Mouse (Mus musculus): ENCODE data around the gene Msantd3. TPM values are rescaled to one million over a fixed set of nuclear protein-coding genes. Genes with fewer than 3 reads are reported as not detected.

Gene Msantd3
- total RNA-seq, 1 experiment, result 41.7 TPM

DNA sequence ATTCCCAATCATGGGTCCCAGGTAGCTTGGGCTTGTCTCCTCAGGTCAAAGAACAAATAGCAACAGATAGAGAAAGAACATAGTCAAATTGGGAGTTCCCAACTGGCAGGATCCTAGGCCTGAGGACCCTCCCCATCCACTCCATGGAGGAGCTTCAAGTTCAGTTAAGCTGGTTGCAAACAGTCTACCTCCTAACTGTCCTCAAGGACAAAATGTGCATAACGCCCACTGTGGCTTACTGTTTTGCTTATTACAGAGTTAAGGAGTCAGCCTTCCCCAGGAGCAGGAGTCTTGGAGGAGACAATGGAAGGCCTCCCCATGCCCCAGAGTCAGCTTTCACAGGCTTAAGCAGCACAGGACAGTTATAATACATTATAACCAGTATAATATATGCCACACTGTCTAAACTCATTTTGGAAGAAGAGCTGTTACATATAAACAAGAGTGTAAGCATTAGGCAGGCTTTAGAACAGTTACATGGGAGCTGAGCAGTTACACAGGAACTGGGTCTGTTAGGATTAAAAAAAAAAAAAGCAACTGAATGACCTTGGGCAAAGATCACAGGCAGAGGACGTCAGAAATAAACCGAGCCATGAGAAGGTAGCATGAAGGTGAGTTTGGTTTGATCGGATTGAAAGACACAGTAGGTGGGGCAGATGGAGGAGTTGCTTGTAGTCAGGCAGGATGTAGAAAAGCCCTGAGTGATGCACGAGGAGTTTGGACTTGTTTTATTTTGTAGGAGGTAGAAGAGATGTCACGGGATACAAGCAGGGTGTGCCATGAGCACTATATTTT is 3.5 kb downstream of the Msantd3 start:
- 0 out of 4 replicates have a peak overlapping the region, but pooled peaks of 1 of the 2 experiments have one; percentile 1 for H3K4me3 ChIP-seq (ENCODE audit: insufficient read depth in 1 of 2, low read depth in 1 of 2, low read length in 2 of 2, poor library complexity in 1 of 2, severe bottlenecking in 1 of 2)
- in situ Hi-C loops (cut with MboI; ENCODE audit: low sequenced_read_pairs in 2 of 2, unreplicated experiment in 2 of 2), result no loop called here
- H3K4me1 ChIP-seq (ENCODE audit: control insufficient read depth in 2 of 2, insufficient read depth in 2 of 2, low read length in 2 of 2, poor library complexity in 1 of 2), result peaks cover 30 to 33% of the 10 kb centered on the region in 2 experiments
- TF ChIP-seq CHD2 (IDR thresholded peaks at IDR 0.05; ENCODE audit: low read depth, low read length), result no peak
- no peak for TF ChIP-seq HCFC1 (IDR thresholded peaks at IDR 0.05; ENCODE audit: borderline replicate concordance, insufficient read depth, low read length)
- TF ChIP-seq MAFK (IDR thresholded peaks at IDR 0.05; ENCODE audit: insufficient read depth, low read depth, low read length), result no peak
- peak; percentile 84 for TF ChIP-seq ZNF384 (IDR thresholded peaks at IDR 0.05; ENCODE audit: low read depth, low read length)
- peak overlapping the region; percentile 17; the same call in 1 of the 2 replicates for H3K27ac ChIP-seq (ENCODE audit: insufficient read depth, low read depth, low read length, poor library complexity, severe bottlenecking)
- H3K36me3 ChIP-seq (ENCODE audit: control insufficient read depth, insufficient read depth, low read length, poor library complexity, severe bottlenecking), result no peaks in the 10 kb centered on the region; the same call in 1 of the 2 replicates
- no peak overlapping the region for H3K9ac ChIP-seq (ENCODE audit: insufficient read depth, low read depth, low read length, poor library complexity, severe bottlenecking)
- no peaks in the 10 kb centered on the region for H3K9me3 ChIP-seq (ENCODE audit: control insufficient read depth, insufficient read depth, low read depth, low read length)
- DNase-seq (ENCODE audit: low read depth, low spot score), result no peak

DNA sequence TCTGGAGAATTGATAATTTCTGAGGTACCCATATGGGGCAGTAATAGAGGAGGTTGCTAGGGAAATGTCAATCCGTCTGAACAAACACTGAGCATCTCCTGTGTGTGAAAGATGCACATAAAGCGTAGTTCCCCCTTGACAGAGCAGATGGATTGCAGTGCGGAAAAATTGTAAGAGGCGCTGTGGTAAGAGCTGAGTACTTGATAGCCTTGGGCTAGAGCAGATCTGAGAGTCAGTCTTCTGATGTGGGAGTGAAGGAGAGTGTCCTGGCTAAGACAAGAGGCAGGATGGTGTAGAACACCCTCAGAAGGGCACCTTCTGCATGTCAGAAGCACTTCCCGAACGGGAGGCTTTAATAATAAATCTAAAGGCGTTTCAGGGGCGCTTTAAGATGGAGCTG is 4.4 kb downstream of the Msantd3 start:
- in situ Hi-C loops (cut with MboI; ENCODE audit: low sequenced_read_pairs in 2 of 2, unreplicated experiment in 2 of 2), result no loop called here
- no peak overlapping the region for H3K27ac ChIP-seq (ENCODE audit: insufficient read depth, low read depth, low read length, poor library complexity, severe bottlenecking)

DNA sequence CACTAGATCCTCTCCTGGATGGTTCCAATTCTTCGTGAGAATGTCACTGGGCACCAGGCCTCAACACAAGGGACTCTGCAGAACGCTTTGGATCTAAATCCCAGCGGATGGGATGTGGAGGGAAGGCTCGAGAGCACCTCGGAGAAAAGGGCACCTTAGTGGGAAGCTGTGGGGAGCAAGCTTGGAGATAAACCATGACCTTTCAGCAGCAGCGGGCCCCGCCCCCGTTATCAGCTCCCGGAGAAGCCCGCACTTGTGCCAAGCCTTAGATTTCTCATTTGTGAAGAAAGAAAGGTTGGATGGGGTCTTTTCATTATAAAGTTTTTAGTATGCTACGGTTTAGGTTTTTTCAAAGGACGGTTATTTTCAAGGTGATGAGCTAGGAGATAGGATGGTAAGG is 6.2 kb downstream of the Msantd3 start:
- Histone ChIP-seq H3K4me1 (ENCODE audit: control insufficient read depth in 2 of 2, insufficient read depth in 2 of 2, low read length in 2 of 2, poor library complexity in 1 of 2) (peaks cover 30 to 31% of the 10 kb centered on the region in 2 experiments), H3K9me3 (ENCODE audit: control insufficient read depth, insufficient read depth, low read depth, low read length) (no peaks in the 10 kb centered on the region), H3K27ac (ENCODE audit: insufficient read depth, low read depth, low read length, poor library complexity, severe bottlenecking) (no peak overlapping the region), H3K9ac (ENCODE audit: insufficient read depth, low read depth, low read length, poor library complexity, severe bottlenecking) (no peak overlapping the region), H3K36me3 (ENCODE audit: control insufficient read depth, insufficient read depth, low read length, poor library complexity, severe bottlenecking) (peaks cover 2% of the 10 kb centered on the region; the same call in 1 of the 2 replicates), H3K4me3 (ENCODE audit: insufficient read depth in 1 of 2, low read depth in 1 of 2, low read length in 2 of 2, poor library complexity in 1 of 2, severe bottlenecking in 1 of 2) (no peak overlapping the region)
- TF ChIP-seq MAFK (IDR thresholded peaks at IDR 0.05; ENCODE audit: insufficient read depth, low read depth, low read length) (no peak), ZNF384 (IDR thresholded peaks at IDR 0.05; ENCODE audit: low read depth, low read length) (no peak), ZC3H11A (IDR thresholded peaks at IDR 0.05; ENCODE audit: borderline replicate concordance, low read depth, low read length) (no peak), HCFC1 (IDR thresholded peaks at IDR 0.05; ENCODE audit: borderline replicate concordance, insufficient read depth, low read length) (no peak), CHD2 (IDR thresholded peaks at IDR 0.05; ENCODE audit: low read depth, low read length) (no peak)
- DNase-seq (ENCODE audit: low read depth, low spot score), result no peak
- in situ Hi-C loops (cut with MboI; ENCODE audit: low sequenced_read_pairs in 2 of 2, unreplicated experiment in 2 of 2), result no loop called here

More for the DNA sequence above, 4.4 kb downstream of the Msantd3 start:
- H3K9ac ChIP-seq (ENCODE audit: insufficient read depth, low read depth, low read length, poor library complexity, severe bottlenecking), result no peak overlapping the region
- peaks cover 2% of the 10 kb centered on the region; the same call in 1 of the 2 replicates for H3K36me3 ChIP-seq (ENCODE audit: control insufficient read depth, insufficient read depth, low read length, poor library complexity, severe bottlenecking)
- no peak for TF ChIP-seq ZC3H11A (IDR thresholded peaks at IDR 0.05; ENCODE audit: borderline replicate concordance, low read depth, low read length)
- no peak for TF ChIP-seq CHD2 (IDR thresholded peaks at IDR 0.05; ENCODE audit: low read depth, low read length)
- TF ChIP-seq HCFC1 (IDR thresholded peaks at IDR 0.05; ENCODE audit: borderline replicate concordance, insufficient read depth, low read length), result no peak
- no peak for TF ChIP-seq MAFK (IDR thresholded peaks at IDR 0.05; ENCODE audit: insufficient read depth, low read depth, low read length)
- TF ChIP-seq ZNF384 (IDR thresholded peaks at IDR 0.05; ENCODE audit: low read depth, low read length), result no peak
- no peak for DNase-seq (ENCODE audit: low read depth, low spot score)
- no peak overlapping the region for H3K4me3 ChIP-seq (ENCODE audit: insufficient read depth in 1 of 2, low read depth in 1 of 2, low read length in 2 of 2, poor library complexity in 1 of 2, severe bottlenecking in 1 of 2)
- H3K9me3 ChIP-seq (ENCODE audit: control insufficient read depth, insufficient read depth, low read depth, low read length), result no peaks in the 10 kb centered on the region
- H3K4me1 ChIP-seq (ENCODE audit: control insufficient read depth in 2 of 2, insufficient read depth in 2 of 2, low read length in 2 of 2, poor library complexity in 1 of 2), result peaks cover 30 to 33% of the 10 kb centered on the region in 2 experiments

DNA sequence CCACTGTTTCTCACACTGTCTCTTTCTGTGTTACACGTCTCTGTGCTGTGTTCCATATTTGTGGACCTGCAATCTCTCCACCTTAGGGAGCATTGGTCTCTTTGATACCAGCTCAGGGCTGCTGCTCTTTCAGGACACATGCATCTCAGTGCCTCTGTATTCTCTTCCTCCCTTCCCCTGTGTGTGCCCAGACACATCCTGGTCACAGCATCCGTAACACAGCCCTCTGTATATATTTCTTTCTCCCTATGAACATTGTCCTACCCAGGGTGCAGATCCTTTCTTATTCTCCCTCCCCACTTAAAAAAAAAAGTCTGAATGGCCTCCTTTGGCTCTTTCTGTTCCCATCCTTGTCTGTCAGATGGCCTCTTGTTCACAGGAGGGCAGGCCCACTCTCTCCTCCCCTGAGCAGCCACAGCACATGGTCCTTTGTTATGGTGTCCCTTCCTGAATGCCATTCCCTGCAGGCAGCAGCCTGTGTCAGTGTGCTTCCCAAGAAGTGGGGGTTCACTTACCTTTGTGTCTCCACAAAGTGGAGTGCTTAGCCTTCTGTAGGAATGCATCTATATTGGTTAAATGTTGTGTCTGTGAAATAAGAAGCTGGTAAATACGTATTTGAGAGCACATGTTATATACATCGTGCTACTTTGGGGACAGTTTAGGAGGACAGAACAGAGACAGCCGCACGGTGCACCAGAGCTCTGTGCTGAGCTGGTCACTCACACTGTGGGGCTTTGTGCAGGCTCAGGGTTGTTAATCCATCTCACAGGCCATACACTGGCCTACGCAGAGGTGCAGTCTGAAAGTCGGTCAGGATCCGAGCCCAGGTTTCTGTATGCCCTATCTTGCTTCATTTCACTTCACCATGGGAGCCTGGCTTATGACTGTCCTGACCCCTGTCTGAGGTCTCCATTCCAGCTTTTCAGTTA is 7.1 kb downstream of the Msantd3 start:
- no peak overlapping the region for H3K27ac ChIP-seq (ENCODE audit: insufficient read depth, low read depth, low read length, poor library complexity, severe bottlenecking)
- DNase-seq (ENCODE audit: low read depth, low spot score), result no peak
- no peak for TF ChIP-seq CHD2 (IDR thresholded peaks at IDR 0.05; ENCODE audit: low read depth, low read length)
- TF ChIP-seq ZNF384 (IDR thresholded peaks at IDR 0.05; ENCODE audit: low read depth, low read length), result no peak
- TF ChIP-seq MAFK (IDR thresholded peaks at IDR 0.05; ENCODE audit: insufficient read depth, low read depth, low read length), result no peak
- no peak for TF ChIP-seq HCFC1 (IDR thresholded peaks at IDR 0.05; ENCODE audit: borderline replicate concordance, insufficient read depth, low read length)
- no peak for TF ChIP-seq ZC3H11A (IDR thresholded peaks at IDR 0.05; ENCODE audit: borderline replicate concordance, low read depth, low read length)
- H3K9ac ChIP-seq (ENCODE audit: insufficient read depth, low read depth, low read length, poor library complexity, severe bottlenecking), result no peak overlapping the region
- in situ Hi-C loops (cut with MboI; ENCODE audit: low sequenced_read_pairs in 2 of 2, unreplicated experiment in 2 of 2), result no loop called here
- no peak overlapping the region for H3K4me3 ChIP-seq (ENCODE audit: insufficient read depth in 1 of 2, low read depth in 1 of 2, low read length in 2 of 2, poor library complexity in 1 of 2, severe bottlenecking in 1 of 2)
- H3K4me1 ChIP-seq (ENCODE audit: control insufficient read depth in 2 of 2, insufficient read depth in 2 of 2, low read length in 2 of 2, poor library complexity in 1 of 2), result peaks cover 30 to 34% of the 10 kb centered on the region in 2 experiments
- peaks cover 2% of the 10 kb centered on the region; the same call in 1 of the 2 replicates for H3K36me3 ChIP-seq (ENCODE audit: control insufficient read depth, insufficient read depth, low read length, poor library complexity, severe bottlenecking)
- no peaks in the 10 kb centered on the region for H3K9me3 ChIP-seq (ENCODE audit: control insufficient read depth, insufficient read depth, low read depth, low read length)
